Mouse (Mus musculus) mouse trophoblast stem cell (cell line): ENCODE data around the gene Atpaf1.

Experiments used
- in situ Hi-C, 2 experiments: fragments of 300-500 bp; cut with MseI, MboI; formaldehyde crosslinking; loops; 2 replicates in 1 of 2; 3 replicates in 1 of 2; pipeline ENCODE4 v1.15.1; 2025

The Atpaf1 gene

DNA sequence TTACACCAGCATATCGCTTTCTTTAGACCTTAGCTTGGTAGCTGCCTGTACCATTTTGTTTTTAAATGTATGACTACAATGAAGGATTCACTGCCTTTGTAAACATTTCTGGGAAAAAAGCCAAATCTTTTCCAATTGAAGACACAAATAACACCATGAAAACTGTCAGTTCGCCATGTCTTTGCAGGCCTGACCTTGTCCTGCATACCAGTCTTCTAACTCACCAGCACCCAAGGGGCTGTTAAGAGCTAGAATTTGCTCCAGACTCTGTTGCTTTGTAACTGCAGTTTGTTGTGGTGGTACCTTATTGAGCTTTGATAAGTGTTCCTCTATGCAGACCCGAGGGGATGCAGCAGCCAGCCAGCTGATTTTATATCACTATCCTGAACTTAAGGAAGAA, 15.4 kb downstream of the Atpaf1 start:
- in situ Hi-C loops = no loop called here

DNA sequence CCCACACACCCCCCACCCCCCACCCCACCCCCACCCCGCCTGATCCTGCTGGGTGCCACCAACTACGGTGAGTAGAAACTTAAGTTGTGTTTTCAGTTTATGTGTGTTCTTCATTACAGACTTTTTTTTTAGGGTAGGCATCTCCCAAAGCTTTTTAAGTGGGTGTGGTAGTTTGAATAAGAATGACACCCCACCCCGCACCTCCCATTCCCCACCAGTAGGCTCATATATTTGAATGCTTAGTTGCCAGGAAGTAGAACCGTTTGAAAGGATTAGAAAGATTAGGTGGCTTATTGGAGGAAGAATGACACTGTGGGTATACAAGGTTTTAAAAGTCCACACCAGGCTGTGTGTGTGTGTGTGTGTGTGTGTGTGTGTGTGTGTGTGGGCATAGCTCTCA, 27.7 kb downstream of the Atpaf1 start:
- in situ Hi-C loops = no loop called here

DNA sequence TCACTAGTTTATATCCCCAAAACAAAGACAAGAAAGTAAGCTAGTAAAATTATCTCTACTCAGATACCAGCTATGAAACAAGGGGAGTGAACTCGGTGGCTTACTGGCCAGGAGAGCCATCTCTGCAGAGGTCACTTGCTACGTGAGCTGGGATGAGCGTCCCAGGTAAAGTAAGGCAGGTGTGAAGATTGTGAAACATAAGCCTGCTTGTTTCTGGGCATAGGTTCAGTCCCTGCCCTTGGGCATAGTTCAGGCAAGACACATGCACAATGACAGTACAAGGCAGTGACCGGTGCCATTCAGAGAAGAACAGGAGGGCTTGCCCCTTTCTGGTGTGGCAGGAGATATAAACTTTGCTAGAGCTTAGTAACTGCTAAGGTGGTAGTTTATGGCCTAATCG, 31.0 kb downstream of the Atpaf1 start:
- in situ Hi-C loops = no loop called here

DNA sequence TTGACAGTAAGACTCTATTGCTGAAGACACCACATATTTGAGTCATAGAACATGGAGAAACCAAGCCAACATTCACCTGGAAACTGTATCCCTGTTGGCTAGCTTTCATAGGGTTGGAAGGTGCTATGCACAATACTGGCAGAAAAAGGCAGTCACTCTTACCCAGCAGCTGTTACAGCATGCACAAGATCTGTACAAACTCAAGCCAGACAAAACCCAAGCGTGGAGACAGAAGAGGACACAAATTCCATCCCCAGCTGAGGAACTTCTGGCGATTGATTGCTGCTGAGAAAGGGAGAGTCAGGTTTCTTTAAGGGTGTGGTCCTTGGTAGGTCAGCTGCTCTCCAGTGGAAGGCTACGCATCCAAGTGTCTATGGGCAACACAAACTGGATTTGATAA, 35.6 kb downstream of the Atpaf1 start:
- in situ Hi-C loops = no loop called here

DNA sequence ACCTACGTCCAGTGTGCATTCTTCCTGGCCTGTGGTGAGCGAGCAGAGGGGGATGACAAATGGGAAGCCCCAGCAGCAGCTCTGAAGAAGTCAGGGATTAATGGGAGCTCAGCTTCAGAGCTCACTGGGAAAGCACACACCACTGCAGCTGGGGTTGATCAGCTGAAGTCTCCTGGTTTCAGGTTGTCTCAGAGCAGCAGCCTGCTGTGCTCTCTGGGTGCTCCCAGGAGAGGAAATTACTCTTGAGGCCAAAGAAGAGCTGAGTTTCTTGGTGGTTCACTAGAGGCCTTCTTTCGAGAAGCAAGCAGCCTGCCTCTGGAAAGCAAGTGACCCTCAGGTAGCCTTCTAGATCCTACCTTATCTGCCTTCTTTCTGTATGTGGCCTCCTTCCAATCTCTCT, 36.3 kb downstream of the Atpaf1 start:
- in situ Hi-C loops = no loop called here

DNA sequence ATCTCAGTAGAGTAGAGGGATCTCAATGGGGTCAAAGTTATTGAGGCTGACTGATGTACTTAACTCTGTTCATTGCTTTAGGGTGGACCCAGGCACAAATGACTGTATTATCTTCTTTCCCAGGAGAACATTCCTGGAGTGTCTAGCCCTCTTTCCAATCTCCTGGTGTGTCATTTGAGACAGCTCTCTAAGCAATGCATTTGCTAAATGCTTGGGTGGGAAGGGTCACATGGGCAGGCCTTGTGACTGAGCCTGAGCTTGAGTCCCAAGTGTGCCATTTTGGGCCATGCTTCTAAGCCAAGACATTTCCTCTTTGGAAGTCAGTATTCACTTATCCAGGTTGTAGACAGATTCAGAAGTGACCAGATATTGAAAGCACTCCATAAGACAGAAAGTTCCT, 36.8 kb downstream of the Atpaf1 start:
- in situ Hi-C loops = no loop called here

DNA sequence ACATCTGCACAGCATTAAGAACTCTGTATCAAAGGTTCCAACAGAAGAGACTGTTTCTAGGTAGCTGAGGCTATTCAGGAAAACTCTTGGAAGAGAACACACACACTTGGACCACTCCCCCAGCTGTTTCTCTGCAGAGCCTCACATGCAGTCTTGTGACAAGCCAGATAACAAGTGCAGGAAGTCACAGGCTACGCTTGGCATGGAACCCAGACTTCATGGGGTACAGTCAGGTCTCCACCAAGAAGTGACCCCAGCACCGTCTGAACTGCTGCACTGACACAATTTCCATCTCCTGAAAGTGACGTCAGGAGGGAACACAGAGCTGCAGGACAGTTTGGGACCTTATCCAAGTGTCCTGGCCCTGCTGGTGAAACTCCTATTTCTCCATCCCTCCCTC, 37.3 kb downstream of the Atpaf1 start:
- in situ Hi-C loops = no loop called here

DNA sequence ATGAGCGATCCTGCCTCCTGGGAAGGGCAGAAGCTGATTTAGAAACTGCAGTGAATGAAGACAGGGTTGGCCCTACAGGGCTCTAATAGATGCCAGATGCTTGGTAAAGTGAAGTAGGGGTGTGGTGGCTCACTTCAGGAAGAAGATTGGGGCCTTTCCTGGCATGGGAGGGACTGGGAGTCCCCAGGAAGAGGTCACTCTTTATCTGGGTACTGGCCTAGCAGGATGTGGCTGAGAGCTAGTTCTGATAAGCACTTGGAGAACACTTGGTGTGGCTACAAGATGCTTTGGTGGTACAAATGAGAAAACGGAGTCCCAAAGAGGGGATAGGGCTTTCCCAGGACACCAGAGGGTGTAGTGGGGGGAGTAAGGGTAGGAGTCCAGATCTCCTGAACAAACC, 39.6 kb downstream of the Atpaf1 start:
- in situ Hi-C loops = no loop called here

DNA sequence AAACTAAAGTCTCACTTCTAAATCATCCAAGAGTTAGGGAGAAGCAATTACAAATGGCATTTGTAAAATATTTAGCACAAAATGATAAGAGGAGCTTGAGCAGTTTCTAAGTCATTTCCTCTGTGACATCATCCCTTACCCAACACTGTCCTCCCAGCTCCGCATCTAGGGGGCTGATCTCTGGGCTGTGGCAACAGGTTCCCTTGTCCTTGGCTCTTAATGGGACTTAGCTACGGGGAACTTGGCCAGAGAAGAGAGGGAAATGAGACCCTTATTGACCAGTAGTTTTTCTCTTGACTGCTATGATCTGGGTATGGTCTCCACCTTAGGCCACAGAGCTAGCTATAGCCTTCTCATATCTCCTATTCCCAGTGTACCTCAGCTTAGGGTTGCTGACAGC, 40.7 kb downstream of the Atpaf1 start:
- in situ Hi-C loops = no loop called here

DNA sequence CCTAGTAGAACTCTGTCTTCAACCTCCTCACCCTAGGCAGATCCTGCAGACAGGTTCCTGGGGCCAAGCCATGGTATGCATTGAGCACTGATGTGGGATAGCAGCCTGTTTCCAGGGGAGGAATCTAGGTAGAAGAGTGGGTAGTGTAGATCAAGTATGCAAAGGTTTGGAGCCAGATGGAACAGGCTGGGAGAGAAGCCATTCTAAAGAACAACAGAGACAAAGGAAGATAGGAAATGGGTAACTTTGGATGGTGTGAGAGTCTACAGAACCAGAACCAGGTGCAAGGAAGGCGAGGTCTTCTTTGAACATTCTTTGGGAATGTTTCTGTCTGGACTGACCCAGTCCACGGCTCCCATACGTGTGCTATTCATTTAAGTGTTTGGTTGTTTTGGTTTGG, 42.5 kb downstream of the Atpaf1 start:
- in situ Hi-C loops = no loop called here

DNA sequence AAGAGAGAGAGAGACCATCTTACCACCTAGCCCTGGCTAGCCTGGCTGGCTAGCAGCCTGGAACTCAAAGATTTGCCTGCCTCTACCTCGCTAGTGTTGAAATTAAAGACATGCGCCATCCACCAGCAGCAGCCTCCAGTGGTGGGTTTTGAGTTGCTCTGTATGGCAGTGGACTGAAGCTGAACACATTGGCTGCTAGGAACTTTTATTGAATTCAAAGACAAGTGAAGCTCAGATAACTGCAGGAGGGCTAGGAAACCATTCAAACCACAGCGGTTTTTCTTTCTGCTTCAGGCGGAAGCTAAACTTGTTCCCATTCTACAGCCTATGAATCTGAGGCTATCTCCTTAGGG, 42.9 kb downstream of the Atpaf1 start:
- in situ Hi-C loops = no loop called here

DNA sequence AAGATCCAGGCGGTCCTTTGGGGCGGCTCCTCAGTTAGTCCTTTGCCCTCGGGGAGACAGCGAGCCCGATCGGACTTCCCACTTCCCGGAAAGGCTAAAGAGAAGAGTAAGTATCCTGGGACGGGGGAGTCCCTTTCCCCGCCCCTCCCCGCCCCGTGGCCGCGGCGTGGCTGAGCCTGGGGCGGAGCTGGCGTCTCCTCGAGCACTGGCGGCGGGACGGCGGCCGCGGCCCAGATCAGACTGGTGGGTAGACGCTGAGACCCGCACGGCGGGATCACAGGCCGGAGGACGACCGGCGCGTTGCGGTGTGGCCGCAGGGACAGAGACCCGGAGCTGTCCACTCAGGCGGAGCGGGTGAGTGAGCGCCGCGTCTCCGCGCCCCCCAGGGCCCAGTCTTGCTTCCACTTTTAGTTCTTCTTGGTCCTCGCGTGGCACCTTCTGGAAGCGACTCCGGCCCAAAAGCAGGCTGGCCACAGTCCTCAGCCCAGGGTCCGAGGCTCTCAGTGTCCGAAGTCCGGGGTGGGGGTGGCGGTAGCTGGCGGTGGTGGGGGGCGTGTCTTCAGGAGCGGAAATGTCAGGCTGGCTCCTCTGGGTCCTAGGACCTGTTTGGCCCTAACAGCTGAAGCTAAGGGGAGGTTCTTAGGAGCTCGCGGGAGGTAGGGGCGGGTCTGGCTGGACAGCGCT, 43.4 kb downstream of the Atpaf1 start, which contains the start of gene Mob3c:
Mob3c (plus strand) TSS at position 205 of the 684 bp plus-strand sequence.
- in situ Hi-C loops = no loop called here

DNA sequence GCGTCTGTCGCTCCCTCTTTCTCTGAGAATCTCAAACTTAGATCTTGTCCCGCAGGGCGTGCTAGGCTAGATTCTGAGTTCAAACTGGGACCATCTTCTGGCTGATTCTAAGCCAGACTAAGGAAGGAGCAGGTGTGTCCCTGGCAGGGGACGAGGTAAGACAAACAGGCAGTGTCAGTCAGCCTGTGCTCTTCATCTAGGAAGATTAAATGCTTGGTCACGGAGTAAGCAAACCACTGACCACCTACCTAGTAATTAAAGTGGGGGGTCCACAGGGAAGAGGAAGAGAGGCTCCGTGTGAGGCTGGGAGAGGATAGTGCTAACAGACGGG, 43.9 kb downstream of the Atpaf1 start:
- in situ Hi-C loops = no loop called here

DNA sequence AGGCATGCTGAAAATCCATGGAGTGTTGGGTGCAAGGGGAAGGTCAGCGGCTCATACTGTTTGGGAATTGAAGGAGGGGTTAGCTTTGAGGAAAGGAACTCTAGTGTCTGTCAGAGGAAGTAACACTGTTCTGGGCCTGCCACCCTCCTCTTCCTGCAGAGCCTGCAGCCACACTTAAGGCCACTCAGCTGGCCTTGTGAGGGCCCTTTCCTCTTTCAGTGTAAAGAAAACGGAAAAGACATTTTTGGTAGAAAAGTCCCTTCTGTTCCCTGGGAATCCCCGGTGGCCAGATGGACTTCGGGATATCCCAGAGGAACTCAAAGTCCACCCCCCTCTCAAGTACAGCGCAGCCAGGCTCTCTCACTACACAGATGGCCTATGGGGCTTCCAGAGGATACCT, 45.9 kb downstream of the Atpaf1 start:
- in situ Hi-C loops = no loop called here

DNA sequence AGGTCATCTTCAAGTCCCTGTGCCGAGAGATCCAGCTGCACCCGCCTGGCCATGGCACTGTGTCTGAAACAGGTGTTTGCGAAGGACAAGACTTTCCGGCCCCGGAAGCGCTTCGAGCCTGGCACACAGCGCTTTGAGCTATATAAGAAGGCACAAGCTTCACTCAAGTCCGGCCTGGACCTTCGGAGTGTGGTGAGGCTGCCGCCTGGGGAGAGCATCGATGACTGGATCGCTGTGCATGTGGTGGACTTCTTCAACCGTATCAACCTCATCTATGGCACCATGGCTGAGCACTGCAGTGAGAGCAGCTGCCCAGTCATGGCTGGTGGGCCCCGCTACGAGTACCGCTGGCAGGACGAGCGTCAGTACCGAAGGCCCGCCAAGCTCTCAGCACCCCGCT, 46.6 kb downstream of the Atpaf1 start:
- in situ Hi-C loops = no loop called here

DNA sequence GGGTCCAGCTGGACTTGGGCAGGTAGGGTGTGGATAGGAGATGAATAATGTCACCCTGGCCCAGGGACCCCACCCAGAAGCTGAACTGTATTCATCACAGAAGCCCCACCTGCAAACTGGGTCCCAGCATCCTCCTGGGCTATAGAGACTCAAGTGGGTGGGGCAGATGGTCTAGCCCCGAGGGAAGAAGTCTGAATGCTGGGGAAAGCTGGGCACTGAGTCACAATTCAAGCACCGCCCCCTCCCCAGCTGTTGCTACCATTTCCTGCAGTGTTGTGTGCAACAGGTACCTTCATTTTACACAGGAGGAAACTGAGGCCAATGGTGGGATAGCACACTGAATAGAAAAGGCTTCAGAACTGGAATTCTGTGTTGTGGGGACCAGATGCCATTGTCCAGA, 47.4 kb downstream of the Atpaf1 start:
- in situ Hi-C loops = no loop called here

DNA sequence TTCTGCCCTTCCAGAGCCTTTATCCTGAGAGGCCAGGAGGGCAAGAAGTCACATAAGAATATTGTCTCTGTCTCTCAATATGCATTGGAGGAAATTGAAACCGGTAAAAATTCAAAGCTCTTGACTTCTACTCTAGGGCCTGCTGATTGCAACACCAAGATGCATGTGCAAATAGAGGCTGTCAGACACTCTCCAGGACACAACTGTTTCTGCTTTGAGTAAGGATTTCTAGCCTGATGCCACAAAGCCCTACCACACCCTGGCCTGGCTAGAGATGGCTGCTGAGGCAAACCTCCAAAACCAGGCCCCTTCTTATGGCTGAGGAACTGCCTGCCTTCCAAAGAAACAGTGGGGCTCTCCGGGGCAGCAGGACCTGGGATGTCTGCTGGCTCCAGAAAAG, 51.0 kb downstream of the Atpaf1 start:
- in situ Hi-C loops = no loop called here

DNA sequence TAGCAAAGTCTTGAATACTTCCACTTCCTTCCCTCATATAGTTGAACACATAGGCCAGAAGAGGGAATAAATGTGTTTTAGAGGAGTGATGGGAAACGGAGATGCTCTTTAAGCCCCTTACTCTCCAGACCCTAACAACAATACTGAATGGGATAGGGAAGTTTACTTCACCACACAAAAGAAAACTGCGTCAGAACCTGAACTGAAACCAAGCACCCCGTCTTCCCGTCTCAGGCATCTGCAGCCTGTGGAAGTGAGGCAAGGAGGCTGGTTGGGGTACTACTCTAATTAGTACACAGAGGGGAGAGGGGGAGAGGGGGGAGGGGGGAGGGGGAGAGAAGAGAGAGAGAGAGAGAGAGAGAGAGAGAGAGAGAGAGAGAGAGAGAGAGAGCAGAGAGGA, 53.6 kb downstream of the Atpaf1 start:
- in situ Hi-C loops = no loop called here

DNA sequence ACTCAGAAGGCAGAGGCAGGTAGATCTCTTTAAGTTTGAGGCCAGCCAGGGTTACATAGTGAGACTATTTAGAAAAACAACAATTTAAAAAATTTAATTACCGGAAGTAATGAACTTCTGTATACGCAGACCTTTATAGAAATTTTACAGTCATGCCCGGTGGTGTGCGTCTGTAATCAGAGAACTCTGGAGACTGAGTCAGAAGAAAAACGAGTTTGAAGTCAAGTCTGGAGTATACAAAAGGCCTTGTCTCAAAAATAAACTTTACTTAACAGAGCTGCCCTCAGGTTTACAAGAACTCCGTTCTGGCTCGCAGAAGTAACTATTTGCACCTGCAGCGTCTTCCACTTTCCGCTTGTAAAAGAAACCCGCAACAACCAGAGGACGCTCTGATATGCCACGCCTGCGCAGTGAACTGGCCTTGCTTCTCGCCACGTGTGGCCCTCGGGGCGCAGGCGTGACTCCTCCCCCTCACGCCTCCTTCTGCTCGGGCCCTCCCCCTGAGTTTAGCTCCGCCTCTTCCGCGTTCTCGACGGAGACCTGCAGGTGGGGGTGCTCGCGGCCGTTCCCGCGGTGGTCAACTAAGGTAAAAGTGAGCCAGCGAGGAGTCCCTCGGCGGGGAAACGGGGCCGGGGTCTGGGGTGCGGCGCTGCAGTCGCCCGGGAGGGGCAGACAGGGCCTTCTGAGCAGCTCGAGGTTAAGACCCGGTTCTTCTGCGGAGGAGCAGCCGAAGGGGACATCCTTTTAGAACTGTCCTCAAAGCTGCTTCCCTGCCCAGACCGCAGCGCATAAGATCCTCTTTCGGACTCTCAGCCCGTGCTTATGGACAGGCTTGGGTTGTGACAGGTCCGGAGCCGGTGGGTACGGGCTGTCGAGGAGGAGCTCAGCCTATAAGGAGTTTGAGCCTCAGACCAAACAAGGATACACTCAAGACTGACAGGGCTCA, 54.4 kb downstream of the Atpaf1 start, which contains the start of gene Mknk1:
Mknk1 (plus strand) TSS at position 503 of the 946 bp plus-strand sequence.
- in situ Hi-C loops = no loop called here

DNA sequence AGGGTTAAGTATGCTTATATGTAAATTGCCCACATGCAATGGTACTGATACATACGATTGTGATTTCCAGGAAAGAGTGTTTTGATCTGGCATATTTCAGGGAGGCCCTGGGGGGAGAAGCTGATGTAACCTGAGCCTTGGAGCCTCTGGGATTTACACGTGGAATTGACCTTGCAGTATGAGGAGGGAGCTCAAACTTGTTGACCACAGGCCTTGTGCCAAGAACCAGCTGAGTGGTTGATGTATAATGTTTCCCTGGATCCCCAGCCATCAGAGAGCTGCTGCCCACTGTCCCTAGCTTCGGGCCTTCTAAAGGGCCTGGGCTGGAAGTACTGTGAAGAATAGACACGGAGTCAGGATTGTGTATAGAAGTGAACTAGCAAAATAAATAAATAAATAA, 55.3 kb downstream of the Atpaf1 start:
- in situ Hi-C loops = no loop called here

DNA sequence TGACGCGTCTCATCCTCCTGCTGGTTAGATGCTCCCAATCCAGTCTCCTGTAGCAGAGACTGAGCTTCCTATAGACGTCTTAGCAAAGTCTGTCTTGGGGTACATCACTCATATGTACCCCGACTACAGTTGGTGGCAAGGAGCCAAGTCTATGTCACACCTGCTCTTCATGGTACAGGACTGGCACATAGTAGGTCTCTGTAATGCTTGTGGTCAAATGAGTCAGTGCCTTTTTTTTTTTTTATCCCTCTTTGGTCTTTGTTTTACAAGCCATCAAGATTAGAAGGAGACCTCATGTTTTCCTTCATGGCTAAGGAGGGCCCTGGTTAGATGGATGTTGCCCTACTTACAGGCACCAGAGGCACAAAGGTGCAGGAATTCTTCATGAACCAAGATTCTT, 56.2 kb downstream of the Atpaf1 start:
- in situ Hi-C loops = no loop called here

DNA sequence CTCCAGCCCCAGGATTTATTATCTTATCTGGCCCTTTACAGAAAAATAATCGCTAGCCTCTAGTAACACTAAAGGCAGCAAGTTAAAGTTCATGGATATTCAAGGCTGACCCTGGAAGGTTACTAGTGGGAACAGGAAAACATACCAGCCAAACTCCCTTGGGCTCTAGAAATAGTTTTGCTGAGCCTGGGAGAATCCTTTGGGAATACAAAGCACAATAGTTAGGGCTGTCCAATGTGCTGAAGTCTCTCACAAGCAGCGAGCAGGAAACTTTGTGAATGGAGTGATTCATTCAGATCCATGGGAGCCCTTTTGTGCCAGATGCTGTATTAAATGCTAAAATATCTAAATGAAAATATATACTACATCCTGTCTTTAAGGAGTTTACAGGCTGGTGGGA, 62.0 kb downstream of the Atpaf1 start:
- in situ Hi-C loops = no loop called here

DNA sequence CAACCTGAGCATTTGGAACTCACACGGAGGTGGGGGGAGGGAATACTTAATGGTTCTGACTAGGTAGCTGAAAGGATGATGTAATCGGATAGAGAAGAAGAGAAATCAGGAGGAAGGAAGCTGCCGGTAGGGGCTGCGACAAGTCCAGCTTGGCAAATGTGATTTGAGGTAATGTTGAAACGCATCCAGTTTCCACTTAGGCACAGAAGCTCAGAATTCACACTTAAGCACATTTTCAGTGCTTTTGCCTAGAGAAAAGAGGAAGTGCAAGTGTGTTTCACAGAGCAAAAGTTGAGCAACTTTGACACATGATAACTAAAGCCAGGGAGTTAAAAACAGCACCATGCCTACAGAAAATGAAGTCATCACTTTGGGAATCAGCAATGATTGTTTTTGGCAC, 62.8 kb downstream of the Atpaf1 start:
- in situ Hi-C loops = no loop called here
